Mouse (Mus musculus): ENCODE measurements around the gene Ube2l3.
"Not testable (repeated sequence)": the region's sequence is repeated elsewhere in the genome, so short reads cannot be mapped to it uniquely, and the experiment has no call there.

The Ube2l3 gene

GRCm38 (mm10) chr16:17208389-17209361, 6.2 kb upstream of the Ube2l3 start, which contains the start of gene Rimbp3:
TSS of gene Rimbp3 (plus strand) at chr16:17208603.
- DNase-seq: peak; percentile 89

DNA sequence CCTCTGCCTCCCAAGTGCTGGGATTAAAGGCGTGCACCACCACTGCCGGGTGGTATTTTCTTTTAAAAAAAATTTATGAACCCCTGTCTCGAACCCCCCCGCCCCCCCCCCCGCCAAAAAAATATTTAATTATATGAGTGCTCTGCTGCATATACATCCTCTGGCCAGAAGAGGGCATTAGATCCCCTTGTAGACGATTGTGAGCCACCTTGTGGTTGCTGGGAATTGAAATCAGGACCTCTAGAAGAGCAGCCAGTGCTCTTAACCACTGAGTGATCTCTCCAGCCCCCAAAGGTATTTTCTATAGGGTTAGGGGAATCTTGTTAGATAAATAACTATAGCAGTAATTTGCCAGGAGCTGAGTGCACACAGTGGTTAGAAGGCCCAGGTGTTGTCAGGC, 2.5 kb upstream of the Ube2l3 start:
- DNase-seq: peak; percentile 48

DNA sequence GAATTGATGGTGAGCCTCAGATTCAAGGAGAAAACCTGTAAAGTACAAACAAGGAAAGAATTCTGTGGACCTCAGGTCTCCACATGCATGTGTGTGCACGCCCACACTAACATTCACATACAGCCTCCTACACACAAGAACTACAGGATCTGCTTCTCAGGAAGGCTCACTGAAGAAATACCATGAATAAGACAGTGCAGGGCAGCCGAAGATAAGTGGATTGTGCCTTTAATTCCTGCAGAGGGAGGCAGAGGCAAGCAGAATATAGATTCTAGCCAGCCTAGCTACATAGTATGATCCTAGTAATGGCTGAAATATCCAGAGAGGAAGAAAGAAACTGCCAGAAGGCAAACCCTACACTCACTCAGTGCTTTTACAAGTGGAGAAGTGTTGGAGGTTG, 472 bp downstream of the Ube2l3 start:
- DNase-seq: no peak

DNA sequence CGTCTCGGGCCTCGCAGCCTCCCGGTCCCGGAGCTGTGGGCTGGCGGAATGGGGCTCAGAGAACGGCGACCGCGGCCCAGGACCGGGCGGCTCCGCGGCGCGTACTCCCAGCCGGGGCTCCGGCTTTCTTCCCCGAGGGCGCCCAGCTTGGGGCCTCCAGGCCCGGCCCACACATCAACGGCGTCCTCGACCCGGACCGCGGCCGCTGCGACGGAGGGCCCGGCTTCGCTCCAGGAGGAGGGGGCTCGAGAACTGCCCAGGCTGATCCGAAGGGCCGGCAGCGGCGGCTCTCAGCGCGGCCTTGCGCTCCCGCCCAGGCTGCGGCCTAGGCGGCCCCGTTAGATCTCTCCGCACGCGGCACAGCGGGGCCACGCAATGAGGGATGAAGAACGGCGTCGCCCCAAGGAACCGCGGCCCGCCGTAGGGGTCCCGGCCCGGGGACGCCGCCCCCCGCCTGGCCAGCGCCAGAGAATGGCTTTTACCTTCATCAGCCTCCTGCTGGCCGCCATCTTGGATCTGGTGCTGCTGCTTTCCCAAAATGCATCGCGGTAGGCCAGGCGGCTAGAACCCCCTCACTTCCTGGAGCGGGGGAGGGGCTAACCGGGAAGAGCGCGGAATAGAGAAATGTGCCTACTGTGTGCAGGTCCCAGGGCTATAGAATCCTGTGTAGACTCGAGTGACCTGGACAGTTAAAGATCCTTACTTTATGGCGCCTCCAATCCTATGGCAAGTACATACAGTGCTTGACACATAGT, 1.3 kb downstream of the Ube2l3 start:
- peak; percentile 91 for DNase-seq

GRCm38 (mm10) chr16:17200121-17200952, 2.1 kb downstream of the Ube2l3 start:
- DNase-seq: no peak

DNA sequence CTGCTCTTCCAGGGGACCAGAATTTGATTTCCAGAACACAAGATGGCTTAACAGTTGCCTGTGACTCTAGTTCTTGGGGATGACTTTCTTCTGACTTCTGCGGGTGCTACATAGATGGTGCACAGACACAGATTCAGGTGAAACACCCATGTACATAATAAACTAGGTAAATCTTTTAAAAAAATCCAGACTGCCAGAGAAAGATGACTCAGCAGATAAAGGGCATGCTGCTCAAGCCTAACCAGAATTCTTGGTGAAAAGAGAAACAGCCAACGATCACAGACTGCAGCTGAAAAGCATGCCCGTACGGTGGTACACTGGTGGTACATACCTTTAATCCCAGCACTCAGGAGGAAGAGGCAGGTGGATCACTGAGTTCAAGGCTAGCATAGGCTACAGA, 8.6 kb downstream of the Ube2l3 start:
- no peak for DNase-seq

DNA sequence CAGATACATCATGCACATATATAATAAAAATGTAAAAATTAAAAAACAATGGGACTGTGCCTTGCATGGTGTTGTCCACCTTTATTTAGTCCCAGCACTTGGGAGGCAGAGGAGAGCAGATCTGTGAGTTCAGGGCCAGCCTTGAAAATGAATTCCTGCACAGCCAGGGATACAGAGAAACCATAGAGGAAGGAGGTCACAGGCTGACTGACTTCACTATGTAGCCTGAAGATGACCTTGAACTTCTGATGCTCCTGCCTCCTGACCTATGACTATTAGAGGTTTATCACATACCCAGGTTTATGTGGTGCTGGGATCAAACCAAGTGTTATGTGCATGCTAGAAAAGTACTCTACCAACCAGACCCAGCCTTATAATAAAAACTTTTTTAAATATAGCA, 17.0 kb downstream of the Ube2l3 start:
- no peak for DNase-seq

DNA sequence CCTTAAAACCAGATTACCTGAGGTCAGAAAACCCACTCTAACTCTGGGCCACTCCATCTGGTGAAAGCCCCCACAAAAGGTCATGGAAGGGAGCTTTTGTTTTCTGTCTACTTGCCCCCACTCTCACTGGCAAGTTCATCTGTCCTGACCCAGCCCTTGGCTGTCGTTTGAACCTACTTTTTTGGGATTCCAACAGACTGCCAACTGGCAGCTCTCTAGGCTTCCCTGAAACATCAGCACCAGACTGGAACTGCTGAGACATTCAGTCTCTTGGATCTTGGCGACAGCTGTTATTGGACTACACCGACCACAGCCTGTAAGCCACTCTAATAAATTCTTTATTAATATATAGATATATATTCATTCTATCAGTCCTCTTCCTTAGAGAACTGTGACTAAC, 19.4 kb downstream of the Ube2l3 start:
- DNase-seq: no peak

DNA sequence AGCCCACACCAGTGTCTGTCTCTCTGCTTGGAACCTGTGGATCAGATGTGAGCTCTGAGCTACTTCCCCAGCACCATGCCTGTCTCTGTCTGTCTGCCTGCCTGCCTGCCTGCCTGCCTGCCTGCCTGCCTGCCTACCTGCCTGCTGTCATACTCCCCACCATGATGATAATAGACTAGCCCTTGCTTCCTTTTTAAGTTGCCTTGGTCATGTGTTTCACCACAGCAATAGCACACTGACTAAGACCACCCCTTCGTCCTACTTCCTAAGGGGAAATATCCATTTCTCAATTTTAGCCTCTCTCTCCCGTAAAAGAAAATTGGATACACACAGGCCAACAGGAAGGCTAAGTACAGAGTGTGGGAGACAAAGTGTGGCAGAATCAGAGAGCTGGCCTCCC, 20.3 kb downstream of the Ube2l3 start:
- no peak for DNase-seq

DNA sequence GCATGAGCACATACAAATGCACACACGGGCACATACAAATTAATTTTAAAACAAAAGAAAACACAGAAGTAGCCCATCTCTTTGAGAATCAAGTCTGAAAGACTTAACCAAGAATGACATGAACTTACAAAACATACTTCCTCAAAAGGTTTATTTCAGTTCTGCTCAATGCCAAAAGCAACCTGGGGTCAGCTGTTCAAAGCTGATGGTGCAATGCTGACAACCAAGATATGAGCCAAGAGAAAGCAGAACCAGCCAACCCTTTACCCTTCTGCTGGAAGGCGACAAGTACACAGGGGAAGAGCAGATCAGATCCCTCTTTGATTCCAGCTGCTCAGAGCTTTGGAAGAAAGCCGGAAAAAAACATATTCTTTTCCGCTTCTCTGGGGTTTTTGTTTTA, 21.1 kb downstream of the Ube2l3 start:
- DNase-seq: no peak

DNA sequence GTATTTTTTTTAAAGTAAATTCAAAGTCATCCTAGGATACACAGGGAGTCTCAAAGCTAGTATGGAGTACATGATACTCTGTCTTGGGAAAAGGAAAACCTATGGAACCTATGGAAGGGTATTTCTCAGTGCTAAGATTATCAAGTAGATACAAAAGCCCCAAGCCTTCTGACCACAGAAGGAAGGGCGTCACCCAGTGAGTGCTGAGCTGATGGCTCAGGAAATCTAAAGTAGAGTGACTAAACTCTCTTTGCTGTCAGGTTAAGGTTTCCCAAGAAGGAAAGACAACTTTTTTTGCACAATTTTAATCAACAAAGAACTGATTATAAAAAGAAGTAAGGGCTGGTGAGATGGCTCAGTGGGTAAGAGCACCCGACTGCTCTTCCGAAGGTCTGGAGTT, 22.7 kb downstream of the Ube2l3 start:
- DNase-seq: no peak

DNA sequence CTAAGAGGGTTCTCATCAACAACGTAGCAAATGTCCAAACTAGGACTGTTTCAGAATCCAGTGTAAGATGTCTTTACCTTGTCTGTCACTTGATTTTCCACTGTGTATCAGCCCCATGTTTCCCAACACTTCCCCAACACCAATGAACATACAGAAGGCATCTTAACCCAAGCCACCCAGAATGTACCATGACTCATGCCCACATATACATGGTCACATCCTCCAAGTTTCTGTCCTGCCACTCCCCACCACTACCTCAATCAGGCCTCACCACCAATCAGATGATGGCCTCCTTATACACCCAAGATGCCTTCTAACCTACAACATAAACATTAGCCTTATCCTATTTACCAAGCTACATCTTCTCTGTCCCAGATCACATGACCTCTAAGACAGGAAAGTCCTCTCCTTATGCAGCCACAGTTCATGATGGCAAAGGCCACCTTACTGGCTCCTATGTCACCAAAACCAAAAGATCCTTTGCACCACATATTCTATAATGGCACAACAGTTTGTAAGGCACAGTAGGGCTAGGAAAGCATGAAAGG, 24.8 kb downstream of the Ube2l3 start:
- no peak for DNase-seq

DNA sequence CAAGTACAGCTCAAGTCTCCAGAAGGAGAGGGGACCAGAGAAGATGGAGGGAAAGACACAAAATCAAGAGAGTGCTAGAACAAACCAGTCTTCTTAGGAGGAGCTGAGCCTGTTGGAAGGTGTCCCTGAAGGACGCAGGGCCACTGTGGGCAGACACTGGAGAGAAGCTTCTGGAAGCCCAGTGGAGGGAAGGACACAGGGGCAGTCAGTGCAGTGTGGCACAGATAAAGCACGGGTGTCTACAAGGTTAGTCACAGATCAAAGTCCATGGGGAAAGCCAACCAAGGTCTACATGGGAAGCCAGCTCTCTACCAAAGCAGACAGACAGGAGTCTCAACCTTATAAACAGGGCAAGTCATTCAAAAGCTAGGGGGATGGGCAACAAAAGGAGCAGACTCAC, 26.7 kb downstream of the Ube2l3 start:
- DNase-seq: no peak

DNA sequence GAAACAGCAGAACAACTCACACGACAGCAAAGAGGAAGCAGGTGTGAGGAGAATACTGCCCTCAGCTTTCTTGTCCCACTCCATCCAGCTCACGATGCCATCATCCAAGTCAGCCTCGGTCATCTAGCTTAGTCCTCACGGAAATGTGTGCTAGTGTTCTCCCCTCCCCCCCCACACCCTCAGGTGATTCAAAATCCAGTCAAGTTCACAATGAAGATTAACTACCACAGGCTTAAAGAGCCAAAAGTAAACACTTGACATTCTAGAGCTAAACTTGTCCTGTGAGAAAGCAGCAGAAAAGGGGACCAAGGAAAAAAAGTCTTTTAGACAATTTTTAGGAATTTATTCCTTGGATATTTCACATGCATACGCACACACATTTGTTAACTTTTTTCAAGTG, 34.4 kb downstream of the Ube2l3 start:
- no peak for DNase-seq

GRCm38 (mm10) chr16:17167179-17167578, 35.3 kb downstream of the Ube2l3 start:
- no peak for DNase-seq

GRCm38 (mm10) chr16:17165478-17165877, 37.0 kb downstream of the Ube2l3 start:
- DNase-seq: not testable (repeated sequence)

DNA sequence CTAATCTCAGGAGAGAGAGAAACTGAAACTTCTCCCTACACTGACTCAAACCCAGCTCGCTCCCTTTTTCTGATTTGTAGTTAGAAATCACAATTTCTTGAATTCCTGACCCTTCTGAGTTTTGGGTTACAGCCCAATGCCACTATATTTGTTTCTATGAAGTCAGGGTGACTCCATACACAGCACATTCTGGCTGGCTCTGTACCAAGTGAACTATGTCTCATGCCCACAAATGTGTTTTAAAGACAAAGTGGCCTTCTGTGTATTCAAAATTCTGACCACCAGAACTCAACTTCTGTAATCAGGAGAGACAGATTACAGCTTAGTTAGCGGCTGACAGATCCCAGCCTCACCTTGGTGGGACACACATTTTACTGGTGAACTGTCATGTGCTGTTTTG, 48.1 kb downstream of the Ube2l3 start:
- DNase-seq: peak; percentile 27

DNA sequence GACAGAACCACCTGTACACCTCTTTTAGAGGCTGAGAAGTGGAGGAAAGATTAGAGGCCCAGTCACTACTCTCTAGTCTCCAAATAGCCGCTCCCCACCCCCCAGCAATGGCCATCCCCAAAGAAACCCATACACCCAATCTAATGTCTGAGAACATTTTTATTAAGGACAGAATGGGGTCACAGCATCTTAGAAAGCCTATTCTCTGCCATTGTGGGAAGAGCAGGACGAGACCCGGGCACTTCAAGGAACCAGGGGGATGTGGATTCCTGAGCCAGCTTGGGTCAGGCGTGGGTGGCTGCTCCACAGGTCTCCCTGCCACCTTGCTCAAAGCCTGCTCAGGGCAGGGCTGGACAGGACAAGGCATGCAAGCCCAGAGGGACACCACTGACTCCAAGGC, 50.6 kb downstream of the Ube2l3 start:
- no peak for DNase-seq

DNA sequence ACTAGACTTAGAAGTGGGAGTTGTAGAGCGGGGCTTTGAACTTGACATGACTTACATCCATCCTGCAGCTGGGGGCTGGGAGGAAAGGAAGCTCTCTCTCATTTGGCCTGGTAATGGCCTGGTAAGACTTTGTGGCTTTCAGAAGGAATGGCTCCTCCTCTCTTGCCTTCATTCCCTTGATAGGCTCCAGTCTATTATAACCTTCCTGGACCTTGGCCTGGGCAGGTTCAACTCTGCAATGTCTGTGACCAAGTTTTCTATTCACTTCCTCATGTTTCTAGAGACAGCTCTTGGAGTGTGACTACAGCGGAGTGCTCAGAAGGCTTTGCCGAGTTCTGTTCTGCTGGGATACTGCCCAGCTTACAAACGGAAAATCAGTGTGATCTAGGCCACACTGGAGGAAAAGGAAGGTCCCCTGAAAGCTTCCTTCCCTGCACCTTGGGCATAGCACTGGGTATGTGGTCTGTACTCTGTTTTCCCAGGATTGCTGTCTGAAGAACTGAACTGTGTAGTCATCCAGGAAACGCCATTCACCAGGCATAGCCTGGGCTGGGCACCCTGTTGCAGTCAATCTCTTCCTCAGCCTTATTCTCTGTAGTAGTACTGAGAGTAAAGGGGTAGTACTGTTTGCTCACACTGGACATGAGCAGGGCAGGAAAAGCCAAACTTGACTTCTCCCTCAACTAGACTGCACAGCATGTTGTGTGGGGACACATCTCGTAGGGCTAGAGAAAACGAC, 51.8 kb downstream of the Ube2l3 start:
- peak; percentile 25 for DNase-seq

- peak; percentile 22 for DNase-seq
Observed at GRCm38 (mm10) chr16:17148084-17148483, 54.4 kb downstream of the Ube2l3 start.

GRCm38 (mm10) chr16:17147391-17147929, 55.0 kb downstream of the Ube2l3 start:
- DNase-seq: peak; percentile 12

Measured in kidney, postnatal 14 days (tissue).